Mouse (Mus musculus): Measurements from ENCODE around the gene Nhp2. TPM values are rescaled to one million over a fixed set of nuclear protein-coding genes. Genes with fewer than 3 reads are reported as not detected.

Gene Nhp2
- polyA plus RNA-seq, 2 experiments: 78.3 to 136 TPM

DNA sequence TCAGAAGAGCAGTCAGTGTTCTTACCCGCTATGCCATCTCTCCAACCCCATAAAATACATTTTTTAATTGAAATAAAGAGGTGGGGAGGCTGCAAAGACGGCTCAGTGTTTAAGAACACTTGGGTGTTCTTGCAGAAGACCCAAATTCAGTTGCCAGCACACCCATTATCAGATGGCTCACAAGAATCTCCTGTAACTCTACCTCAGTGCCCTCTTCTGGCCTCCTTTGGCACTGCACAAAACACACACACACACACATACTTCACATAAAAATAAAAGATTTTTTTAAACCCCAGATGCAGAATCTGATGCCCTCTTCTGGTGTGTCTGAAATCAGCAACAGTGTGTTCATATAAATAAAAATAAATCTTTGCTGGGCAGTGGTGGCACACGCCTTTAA lies 30.7 kb upstream of the Nhp2 start:
- no peak overlapping the region for H3K9ac ChIP-seq (replicated peaks)

DNA sequence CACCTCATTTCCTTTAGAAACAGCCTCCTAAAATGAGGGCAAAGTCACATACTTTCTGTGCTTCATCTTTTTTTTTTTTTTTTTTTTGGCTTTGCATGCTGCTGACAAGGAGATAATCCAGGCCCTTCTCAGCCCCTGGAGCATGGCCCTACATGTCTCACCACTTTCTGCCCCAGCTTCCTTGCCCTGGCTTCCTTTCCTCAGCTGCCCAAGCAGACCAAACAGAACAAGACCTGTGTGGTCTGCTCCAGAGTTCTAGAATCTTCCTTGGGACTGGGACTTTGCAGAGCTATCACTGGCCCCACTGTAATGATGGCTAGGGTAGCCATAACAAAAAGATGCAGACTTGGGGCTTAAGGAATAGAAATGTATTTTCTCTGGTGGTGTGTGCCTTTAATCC lies 29.5 kb upstream of the Nhp2 start:
- DNase-seq (ENCODE audit: low read depth in 3 of 3, low spot score in 3 of 3) (no peak), ATAC-seq (ENCODE audit: insufficient read depth) (no peak)
- peaks cover 64% of the 10 kb centered on the region for H3K36me3 ChIP-seq (replicated peaks; ENCODE audit: control insufficient read depth, insufficient read depth, low read depth)
- H3K27ac ChIP-seq: no peak overlapping the region
- H3K9ac ChIP-seq (replicated peaks): no peak overlapping the region
- H3K9me3 ChIP-seq (ENCODE audit: control insufficient read depth, low read length): no peaks in the 10 kb centered on the region
- H3K27me3 ChIP-seq (ENCODE audit: control insufficient read depth, insufficient read depth, low read length): no peaks in the 10 kb centered on the region
- H3K4me2 ChIP-seq (ENCODE audit: low read depth): no peak overlapping the region
- H3K4me1 ChIP-seq (replicated peaks; ENCODE audit: control insufficient read depth in 2 of 2, insufficient read depth in 2 of 2, low read length in 1 of 2): peaks cover 12 to 17% of the 10 kb centered on the region in 2 experiments
- no peak overlapping the region for H3K4me3 ChIP-seq (ENCODE audit: insufficient read depth in 1 of 2, low read depth in 2 of 2, low read length in 2 of 2)
- no peak for TF ChIP-seq EP300 (IDR thresholded peaks at IDR 0.05; ENCODE audit: low read depth)
- TF ChIP-seq CTCF (IDR thresholded peaks at IDR 0.05; ENCODE audit: low read depth): no peak

More for the DNA sequence above, 30.7 kb upstream of the Nhp2 start:
- no peak overlapping the region for H3K4me3 ChIP-seq (ENCODE audit: insufficient read depth in 1 of 2, low read depth in 2 of 2, low read length in 2 of 2)
- H3K27me3 ChIP-seq (ENCODE audit: control insufficient read depth, insufficient read depth, low read length): no peaks in the 10 kb centered on the region
- 86% methylated on average over 3 of the region's 3 CpGs for WGBS (ENCODE audit: insufficient replicate concordance)
- peaks cover 57% of the 10 kb centered on the region for H3K36me3 ChIP-seq (replicated peaks; ENCODE audit: control insufficient read depth, insufficient read depth, low read depth)
- no peak overlapping the region for H3K4me2 ChIP-seq (ENCODE audit: low read depth)
- DNase-seq (ENCODE audit: low read depth in 3 of 3, low spot score in 3 of 3) (no peak), ATAC-seq (ENCODE audit: insufficient read depth) (no peak)
- no peak overlapping the region for H3K27ac ChIP-seq
- H3K9me3 ChIP-seq (ENCODE audit: control insufficient read depth, low read length): no peaks in the 10 kb centered on the region
- TF ChIP-seq EP300 (IDR thresholded peaks at IDR 0.05; ENCODE audit: low read depth) (no peak), CTCF (IDR thresholded peaks at IDR 0.05; ENCODE audit: low read depth) (no peak)
- peaks cover 17 to 22% of the 10 kb centered on the region in 2 experiments for H3K4me1 ChIP-seq (replicated peaks; ENCODE audit: control insufficient read depth in 2 of 2, insufficient read depth in 2 of 2, low read length in 1 of 2)

DNA sequence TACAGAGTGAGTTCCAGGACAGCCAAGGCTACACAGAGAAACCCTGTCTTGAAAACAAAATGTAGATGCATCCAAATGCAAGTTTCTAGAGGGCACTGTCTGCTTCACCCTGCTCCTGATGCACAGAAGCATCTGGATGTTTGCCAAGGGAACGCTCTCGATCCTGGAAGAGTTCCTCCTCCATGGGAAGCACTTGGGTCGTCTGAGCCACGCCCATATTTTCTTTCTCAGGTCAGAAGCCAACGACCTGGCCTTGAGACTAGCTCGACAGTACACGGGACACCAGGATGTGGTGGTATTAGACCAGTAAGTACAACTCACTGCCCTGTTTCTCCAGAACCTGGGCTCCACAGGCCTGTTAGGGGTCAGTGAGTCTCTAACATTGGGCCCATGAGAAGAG lies 28.4 kb upstream of the Nhp2 start:
- Histone ChIP-seq H3K27ac (no peak overlapping the region), H3K9ac (replicated peaks) (no peak overlapping the region), H3K27me3 (ENCODE audit: control insufficient read depth, insufficient read depth, low read length) (no peaks in the 10 kb centered on the region), H3K9me3 (ENCODE audit: control insufficient read depth, low read length) (no peaks in the 10 kb centered on the region), H3K4me2 (ENCODE audit: low read depth) (no peak overlapping the region), H3K36me3 (replicated peaks; ENCODE audit: control insufficient read depth, insufficient read depth, low read depth) (peaks cover 75% of the 10 kb centered on the region), H3K4me1 (replicated peaks; ENCODE audit: control insufficient read depth in 2 of 2, insufficient read depth in 2 of 2, low read length in 1 of 2) (peaks cover 1 to 8% of the 10 kb centered on the region in 2 experiments; a peak in 2 of 4 replicates), H3K4me3 (ENCODE audit: insufficient read depth in 1 of 2, low read depth in 2 of 2, low read length in 2 of 2) (no peak overlapping the region)
- no peak for ATAC-seq (ENCODE audit: insufficient read depth)
- WGBS (ENCODE audit: insufficient replicate concordance): 71% methylated on average over 7 of the region's 7 CpGs
- DNase-seq (ENCODE audit: low read depth in 3 of 3, low spot score in 3 of 3): no peak
- TF ChIP-seq EP300 (IDR thresholded peaks at IDR 0.05; ENCODE audit: low read depth) (no peak), CTCF (IDR thresholded peaks at IDR 0.05; ENCODE audit: low read depth) (no peak)

DNA sequence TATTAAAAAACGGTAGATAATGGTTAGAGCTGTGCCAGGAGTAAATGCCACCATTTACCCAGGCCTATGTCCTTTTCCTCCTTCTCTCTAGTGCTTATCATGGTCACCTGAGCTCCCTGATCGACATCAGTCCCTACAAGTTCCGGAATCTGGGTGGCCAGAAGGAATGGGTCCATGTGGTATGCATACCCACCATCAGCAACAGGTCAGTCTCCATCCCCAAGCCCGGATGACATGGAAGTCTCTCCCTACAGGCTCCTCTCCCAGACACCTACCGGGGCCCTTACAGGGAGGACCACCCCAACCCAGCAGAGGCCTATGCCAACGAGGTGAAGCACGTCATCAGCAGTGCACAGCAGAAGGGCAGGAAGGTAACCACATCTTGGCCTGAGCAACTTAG lies 27.6 kb upstream of the Nhp2 start:
- ATAC-seq (ENCODE audit: insufficient read depth) (no peak), DNase-seq (ENCODE audit: low read depth in 3 of 3, low spot score in 3 of 3) (no peak)
- Histone ChIP-seq H3K9me3 (ENCODE audit: control insufficient read depth, low read length) (no peaks in the 10 kb centered on the region), H3K4me1 (replicated peaks; ENCODE audit: control insufficient read depth in 2 of 2, insufficient read depth in 2 of 2, low read length in 1 of 2) (0 out of 4 replicates have a peak, but pooled peaks cover 0 to 3% of the 10 kb centered on the region in 2 experiments), H3K36me3 (replicated peaks; ENCODE audit: control insufficient read depth, insufficient read depth, low read depth) (peaks cover 76% of the 10 kb centered on the region), H3K9ac (replicated peaks) (no peak overlapping the region), H3K4me2 (ENCODE audit: low read depth) (no peak overlapping the region), H3K27ac (no peak overlapping the region), H3K4me3 (ENCODE audit: insufficient read depth in 1 of 2, low read depth in 2 of 2, low read length in 2 of 2) (no peak overlapping the region), H3K27me3 (ENCODE audit: control insufficient read depth, insufficient read depth, low read length) (no peaks in the 10 kb centered on the region)
- TF ChIP-seq EP300 (IDR thresholded peaks at IDR 0.05; ENCODE audit: low read depth): no peak
- 81% methylated on average over 7 of the region's 7 CpGs for WGBS (ENCODE audit: insufficient replicate concordance)

DNA sequence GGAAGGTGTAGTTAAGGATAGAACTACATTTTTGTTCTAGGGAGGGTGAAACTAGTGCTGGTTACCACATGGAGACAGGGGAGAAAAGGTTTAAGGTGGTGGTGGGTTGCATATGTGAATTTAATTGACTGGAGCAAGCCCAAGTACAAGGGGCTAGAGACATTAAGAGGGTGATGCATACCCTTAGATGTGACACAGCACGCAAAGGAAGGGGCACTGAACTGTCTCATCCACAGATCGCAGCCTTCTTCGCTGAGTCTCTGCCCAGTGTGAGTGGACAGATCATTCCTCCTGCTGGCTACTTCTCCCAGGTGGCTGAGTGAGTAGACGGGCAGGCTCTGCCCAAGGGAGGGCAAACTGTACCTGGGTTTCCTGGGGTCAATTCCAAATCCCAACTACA lies 26.2 kb upstream of the Nhp2 start:
- Histone ChIP-seq H3K4me1 (replicated peaks; ENCODE audit: control insufficient read depth in 2 of 2, insufficient read depth in 2 of 2, low read length in 1 of 2) (no peaks in the 10 kb centered on the region), H3K36me3 (replicated peaks; ENCODE audit: control insufficient read depth, insufficient read depth, low read depth) (peaks cover 79% of the 10 kb centered on the region), H3K9ac (replicated peaks) (no peak overlapping the region), H3K4me3 (ENCODE audit: insufficient read depth in 1 of 2, low read depth in 2 of 2, low read length in 2 of 2) (no peak overlapping the region), H3K27ac (no peak overlapping the region), H3K9me3 (ENCODE audit: control insufficient read depth, low read length) (no peaks in the 10 kb centered on the region), H3K4me2 (ENCODE audit: low read depth) (no peak overlapping the region), H3K27me3 (ENCODE audit: control insufficient read depth, insufficient read depth, low read length) (no peaks in the 10 kb centered on the region)
- TF ChIP-seq EP300 (IDR thresholded peaks at IDR 0.05; ENCODE audit: low read depth) (no peak), CTCF (IDR thresholded peaks at IDR 0.05; ENCODE audit: low read depth) (no peak)
- ATAC-seq (ENCODE audit: insufficient read depth) (no peak), DNase-seq (ENCODE audit: low read depth in 3 of 3, low spot score in 3 of 3) (no peak)
- 86% methylated on average over 4 of the region's 4 CpGs for WGBS (ENCODE audit: insufficient replicate concordance)

All from liver, embryonic 14.5 days (tissue).